In the genomic region with DNA sequence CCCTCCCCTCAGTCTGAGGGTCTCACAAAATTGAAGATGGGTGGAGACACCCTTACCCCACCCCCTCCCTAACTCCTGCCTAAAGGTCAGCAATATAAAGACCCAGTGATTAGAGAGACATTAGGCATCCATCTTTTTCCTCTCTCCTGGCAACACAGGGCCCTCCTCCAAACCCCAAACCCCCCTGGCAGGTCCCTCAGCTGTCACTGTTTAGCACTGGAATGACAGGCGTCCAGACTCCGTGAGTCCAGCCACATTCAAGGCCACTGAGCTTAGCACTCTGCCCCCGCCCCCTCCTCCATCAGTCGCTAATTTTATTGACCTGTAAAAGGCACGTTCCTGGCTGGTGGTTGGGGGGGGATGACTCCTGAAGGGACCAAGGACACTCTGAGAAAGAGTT, we compare ENCODE assay signal across 17 mouse cellular contexts. TPM values are rescaled to one million over a fixed set of nuclear protein-coding genes. Genes with fewer than 3 reads are reported as not detected.
"Had no signal": no experiment of that assay in that cellular context is flagged by ENCODE, and none has a peak within 500 bp of the region (broad histone marks: within the 10 kb centered on the region; RNA-seq: fewer than 3 reads in every experiment).

No protein-coding gene starts in this region.

- DNase-seq: lung, adult 18-20 months; lung, embryonic 14.5 days; lung, postnatal 10 days; lung, postnatal 4 days; right cerebral cortex, postnatal 14 days; thymus, adult 18-20 months; thymus, postnatal 25 days had no signal

- H3K4me3 ChIP-seq: liver, embryonic 12.5 days; midbrain, embryonic 13.5 days had no signal

- H3K9ac ChIP-seq: liver, embryonic 12.5 days; liver, embryonic 14.5 days; lung, embryonic 14.5 days; midbrain, embryonic 13.5 days; neural tube, embryonic 12.5 days; stomach, embryonic 15.5 days had no signal

- ATAC-seq: liver, embryonic 12.5 days; midbrain, embryonic 13.5 days; midbrain, embryonic 16.5 days had no signal

- H3K9me3 ChIP-seq: liver, embryonic 12.5 days; midbrain, embryonic 10.5 days; midbrain, embryonic 13.5 days; neural tube, embryonic 12.5 days; stomach, embryonic 15.5 days had no signal

- H3K36me3 ChIP-seq: liver, embryonic 12.5 days; midbrain, embryonic 10.5 days; midbrain, embryonic 13.5 days; neural tube, embryonic 12.5 days; stomach, embryonic 15.5 days had no signal

- H3K27ac ChIP-seq: liver, embryonic 12.5 days; liver, embryonic 14.5 days; midbrain, embryonic 10.5 days; midbrain, embryonic 13.5 days; neural tube, embryonic 12.5 days; stomach, embryonic 15.5 days had no signal

RNA-seq across cellular contexts. Expression of a gene that starts 0.9 kb away (rescaled TPM):
- polyA plus RNA-seq: liver, embryonic 12.5 days; liver, embryonic 14.5 days; liver, embryonic 16.5 days; lung, embryonic 14.5 days had no signal

RNA-seq across cellular contexts. Expression of a gene that starts 20.5 kb away (rescaled TPM):
- polyA plus RNA-seq: lung, embryonic 16.5 days; midbrain, embryonic 16.5 days; neural tube, embryonic 12.5 days; neural tube, embryonic 14.5 days; stomach, embryonic 15.5 days had no signal
